Mouse (Mus musculus) hindbrain, embryonic 12.5 days (tissue): Measurements from ENCODE around the gene Usp10. TPM values are rescaled to one million over a fixed set of nuclear protein-coding genes. Genes with fewer than 3 reads are reported as not detected.

Experiments used
- ATAC-seq: fragments of 200-750 bp; cut with Nextera tagmentation; 2 replicates; pipeline ENCODE4 v1.8.0; 2017; ENCODE audit warnings: moderate TSS enrichment; ENCODE audit not compliant: low FRiP score
- H3K27ac ChIP-seq: fragments of 300-500 bp; sonication (generic); 2 replicates; pipeline ENCODE4 v1.5.1; 2016; ENCODE audit warnings: mild to moderate bottlenecking
- H3K27me3 ChIP-seq: fragments of 300-500 bp; sonication (generic); 2 replicates; pipeline ENCODE4 v1.6.1; 2016; ENCODE audit warnings: mild to moderate bottlenecking
- H3K36me3 ChIP-seq: fragments of 300-500 bp; sonication (generic); 2 replicates; pipeline ENCODE4 v1.6.1; 2016; ENCODE audit warnings: mild to moderate bottlenecking
- H3K4me1 ChIP-seq: fragments of 300-500 bp; sonication (generic); 2 replicates; pipeline ENCODE4 v1.6.1; 2016
- H3K4me2 ChIP-seq: fragments of 300-500 bp; sonication (generic); replicated peaks from 2 replicates; pipeline ENCODE4 v1.6.1; 2016; ENCODE audit warnings: mild to moderate bottlenecking
- H3K4me3 ChIP-seq: fragments of 300-500 bp; sonication (generic); 2 replicates; pipeline ENCODE4 v1.5.1; 2016; ENCODE audit warnings: mild to moderate bottlenecking
- H3K9ac ChIP-seq: fragments of 300-500 bp; sonication (generic); 2 replicates; pipeline ENCODE4 v1.6.1; 2016; ENCODE audit warnings: mild to moderate bottlenecking, moderate library complexity
- H3K9me3 ChIP-seq: fragments of 300-500 bp; sonication (generic); replicated peaks from 2 replicates; pipeline ENCODE4 v1.6.1; 2016; ENCODE audit warnings: mild to moderate bottlenecking
- WGBS: fragments of 180-500 bp; shearing (Covaris S2); methylation state at CpG from one replicate; pipeline ENCODE4 v1.1.7; 2016; 5-methylcytosine and 5-hydroxymethylcytosine counted together
- polyA plus RNA-seq: library from polyadenylated mRNA; unstranded; fragments of >200 nt; fragmentation: Nextera tagmentation; extraction: Ambion mirVana; gene quantifications from 2 replicates; pipeline ENCODE4 v1.2.1, GENCODE M21; 2016

The Usp10 gene
- polyA plus RNA-seq, 1 experiment from 2014 or later, result 141 TPM

GRCm38 (mm10) chr8:119916237-119916892 lies 6.2 kb downstream of the Usp10 start:
- Histone ChIP-seq H3K4me1 (peaks cover 45% of the 10 kb centered on the region), H3K4me3 (no peak overlapping the region), H3K9me3 (no peaks in the 10 kb centered on the region), H3K4me2 (no peak overlapping the region), H3K36me3 (0 out of 2 replicates have a peak, but pooled peaks cover 6% of the 10 kb centered on the region), H3K27me3 (no peaks in the 10 kb centered on the region), H3K9ac (no peak overlapping the region), H3K27ac (0 out of 2 replicates have a peak overlapping the region, but pooled peaks have one; percentile 30)
- WGBS, result 76% methylated on average over 16 of the region's 16 CpGs
- ATAC-seq, result no peak

- WGBS, result 96% methylated on average over 3 of the region's 3 CpGs
- H3K4me3 ChIP-seq, result no peak overlapping the region
- H3K9ac ChIP-seq, result no peak overlapping the region
- no peak for ATAC-seq
- no peak overlapping the region for H3K27ac ChIP-seq
- H3K4me1 ChIP-seq, result peaks cover 38% of the 10 kb centered on the region
- no peaks in the 10 kb centered on the region for H3K27me3 ChIP-seq
- H3K4me2 ChIP-seq, result no peak overlapping the region
- 0 out of 2 replicates have a peak, but pooled peaks cover 6% of the 10 kb centered on the region for H3K36me3 ChIP-seq
- no peaks in the 10 kb centered on the region for H3K9me3 ChIP-seq
Measured at GRCm38 (mm10) chr8:119917415-119917814, 7.3 kb downstream of the Usp10 start.

GRCm38 (mm10) chr8:119918155-119918567 lies 8.0 kb downstream of the Usp10 start:
- no peak for ATAC-seq
- 0 out of 2 replicates have a peak, but pooled peaks cover 6% of the 10 kb centered on the region for H3K36me3 ChIP-seq
- no peak overlapping the region for H3K9ac ChIP-seq
- H3K27ac ChIP-seq, result no peak overlapping the region; the same call in 1 of the 2 replicates
- no peak overlapping the region for H3K4me3 ChIP-seq
- H3K4me2 ChIP-seq, result no peak overlapping the region
- peaks cover 31% of the 10 kb centered on the region for H3K4me1 ChIP-seq
- no peaks in the 10 kb centered on the region for H3K9me3 ChIP-seq
- 92% methylated on average over 1 of the region's 1 CpGs for WGBS
- no peaks in the 10 kb centered on the region for H3K27me3 ChIP-seq

- WGBS, result 70% methylated on average over 5 of the region's 5 CpGs
- no peaks in the 10 kb centered on the region for H3K9me3 ChIP-seq
- H3K9ac ChIP-seq, result no peak overlapping the region
- no peak overlapping the region for H3K4me3 ChIP-seq
- no peak overlapping the region for H3K4me2 ChIP-seq
- 0 out of 2 replicates have a peak, but pooled peaks cover 6% of the 10 kb centered on the region for H3K36me3 ChIP-seq
- H3K27ac ChIP-seq, result no peak overlapping the region
- no peaks in the 10 kb centered on the region for H3K27me3 ChIP-seq
- ATAC-seq, result no peak
- H3K4me1 ChIP-seq, result peaks cover 14% of the 10 kb centered on the region
Measured at GRCm38 (mm10) chr8:119923259-119923658, 13.1 kb downstream of the Usp10 start.

- Histone ChIP-seq H3K4me2 (no peak overlapping the region), H3K9me3 (no peaks in the 10 kb centered on the region), H3K27me3 (no peaks in the 10 kb centered on the region), H3K9ac (no peak overlapping the region), H3K27ac (no peak overlapping the region), H3K4me3 (no peak overlapping the region), H3K36me3 (no peaks in the 10 kb centered on the region), H3K4me1 (peaks cover 16% of the 10 kb centered on the region)
- WGBS, result 91% methylated on average over 4 of the region's 4 CpGs
- no peak for ATAC-seq
Measured at GRCm38 (mm10) chr8:119925428-119925827, 15.3 kb downstream of the Usp10 start.

GRCm38 (mm10) chr8:119926474-119926873 lies 16.3 kb downstream of the Usp10 start:
- no peak overlapping the region for H3K9ac ChIP-seq
- H3K4me2 ChIP-seq, result no peak overlapping the region
- no peak overlapping the region for H3K4me3 ChIP-seq
- no peak for ATAC-seq
- peaks cover 18% of the 10 kb centered on the region for H3K4me1 ChIP-seq
- H3K27me3 ChIP-seq, result no peaks in the 10 kb centered on the region
- H3K36me3 ChIP-seq, result no peaks in the 10 kb centered on the region
- WGBS, result 82% methylated on average over 2 of the region's 2 CpGs
- H3K9me3 ChIP-seq, result no peaks in the 10 kb centered on the region
- no peak overlapping the region for H3K27ac ChIP-seq

GRCm38 (mm10) chr8:119927422-119928092 lies 17.4 kb downstream of the Usp10 start:
- Histone ChIP-seq H3K9ac (no peak overlapping the region), H3K27ac (no peak overlapping the region), H3K9me3 (no peaks in the 10 kb centered on the region), H3K4me3 (no peak overlapping the region), H3K4me2 (no peak overlapping the region), H3K27me3 (no peaks in the 10 kb centered on the region), H3K36me3 (peaks cover 8% of the 10 kb centered on the region; the same call in 1 of the 2 replicates), H3K4me1 (peaks cover 18% of the 10 kb centered on the region)
- WGBS, result 44% methylated on average over 6 of the region's 6 CpGs
- no peak for ATAC-seq

GRCm38 (mm10) chr8:119931317-119931716 lies 21.2 kb downstream of the Usp10 start:
- Histone ChIP-seq H3K9ac (no peak overlapping the region), H3K36me3 (peaks cover 24% of the 10 kb centered on the region), H3K9me3 (no peaks in the 10 kb centered on the region), H3K27me3 (no peaks in the 10 kb centered on the region), H3K4me2 (no peak overlapping the region), H3K27ac (no peak overlapping the region), H3K4me3 (no peak overlapping the region), H3K4me1 (peaks cover 11% of the 10 kb centered on the region)
- ATAC-seq, result no peak
- 86% methylated on average over 4 of the region's 4 CpGs for WGBS

GRCm38 (mm10) chr8:119933681-119934080 lies 23.5 kb downstream of the Usp10 start:
- ATAC-seq, result no peak
- no peak overlapping the region for H3K9ac ChIP-seq
- H3K36me3 ChIP-seq, result peaks cover 35% of the 10 kb centered on the region
- H3K27me3 ChIP-seq, result no peaks in the 10 kb centered on the region
- H3K4me3 ChIP-seq, result no peak overlapping the region
- no peak overlapping the region for H3K27ac ChIP-seq
- no peak overlapping the region for H3K4me2 ChIP-seq
- no peaks in the 10 kb centered on the region for H3K9me3 ChIP-seq
- WGBS, result 97% methylated on average over 4 of the region's 4 CpGs
- H3K4me1 ChIP-seq, result peaks cover 6% of the 10 kb centered on the region; the same call in 1 of the 2 replicates

- H3K36me3 ChIP-seq, result peaks cover 38% of the 10 kb centered on the region
Measured at GRCm38 (mm10) chr8:119935541-119935940, 25.4 kb downstream of the Usp10 start.

GRCm38 (mm10) chr8:119938481-119938880 lies 28.3 kb downstream of the Usp10 start:
- H3K27me3 ChIP-seq, result no peaks in the 10 kb centered on the region
- H3K4me3 ChIP-seq, result no peak overlapping the region
- no peak overlapping the region for H3K4me2 ChIP-seq
- WGBS, result 81% methylated on average over 7 of the region's 7 CpGs
- H3K27ac ChIP-seq, result no peak overlapping the region
- no peak overlapping the region for H3K9ac ChIP-seq
- H3K4me1 ChIP-seq, result peaks cover 2% of the 10 kb centered on the region; the same call in 1 of the 2 replicates
- H3K9me3 ChIP-seq, result no peaks in the 10 kb centered on the region
- peaks cover 39% of the 10 kb centered on the region for H3K36me3 ChIP-seq
- ATAC-seq, result no peak

More at GRCm38 (mm10) chr8:119935541-119935940, 25.4 kb downstream of the Usp10 start:
- Histone ChIP-seq H3K9ac (no peak overlapping the region), H3K27me3 (no peaks in the 10 kb centered on the region), H3K9me3 (no peaks in the 10 kb centered on the region), H3K4me3 (no peak overlapping the region), H3K4me2 (no peak overlapping the region), H3K4me1 (peaks cover 3% of the 10 kb centered on the region; the same call in 1 of the 2 replicates), H3K27ac (no peak overlapping the region)
- no peak for ATAC-seq
- WGBS, result 84% methylated on average over 6 of the region's 6 CpGs

- no peak for ATAC-seq
- Histone ChIP-seq H3K4me3 (no peak overlapping the region), H3K4me1 (peaks cover 2% of the 10 kb centered on the region; the same call in 1 of the 2 replicates), H3K27me3 (no peaks in the 10 kb centered on the region), H3K4me2 (no peak overlapping the region), H3K9ac (no peak overlapping the region), H3K36me3 (peaks cover 43% of the 10 kb centered on the region), H3K9me3 (no peaks in the 10 kb centered on the region), H3K27ac (no peak overlapping the region)
- WGBS, result 78% methylated on average over 2 of the region's 2 CpGs
Measured at GRCm38 (mm10) chr8:119939336-119939735, 29.2 kb downstream of the Usp10 start.
